Mouse (Mus musculus) midbrain, embryonic 10.5 days (tissue): ENCODE data around the gene Sos2. TPM values are rescaled to one million over a fixed set of nuclear protein-coding genes. Genes with fewer than 3 reads are reported as not detected.

ENCODE experiments used
- DNase-seq: peaks from one replicate; pipeline ENCODE4 v3.0.0-alpha.2; 2017; ENCODE audit warnings: low spot score
- H3K27ac ChIP-seq: fragments of 300-500 bp; sonication (generic); replicated peaks from 2 replicates; pipeline ENCODE4 v1.5.1; 2016; ENCODE audit warnings: mild to moderate bottlenecking
- H3K27me3 ChIP-seq: fragments of 300-500 bp; sonication (generic); 2 replicates; pipeline ENCODE4 v1.6.1; 2016; ENCODE audit warnings: low read depth, mild to moderate bottlenecking; ENCODE audit not compliant: poor library complexity, severe bottlenecking
- H3K36me3 ChIP-seq: fragments of 300-500 bp; sonication (generic); 2 replicates; pipeline ENCODE4 v1.6.1; 2016; ENCODE audit warnings: mild to moderate bottlenecking, moderate library complexity
- H3K4me1 ChIP-seq: fragments of 300-500 bp; sonication (generic); 2 replicates; pipeline ENCODE4 v1.6.1; 2016
- H3K4me3 ChIP-seq: fragments of 300-500 bp; sonication (generic); 2 replicates; pipeline ENCODE4 v1.5.1; 2016; ENCODE audit warnings: mild to moderate bottlenecking, moderate library complexity
- H3K9me3 ChIP-seq: fragments of 300-500 bp; sonication (generic); replicated peaks from 2 replicates; pipeline ENCODE4 v1.6.1; 2016; ENCODE audit warnings: mild to moderate bottlenecking
- WGBS: fragments of 180-500 bp; shearing (Covaris S2); methylation state at CpG from one replicate; pipeline ENCODE4 v1.1.7; 2016; 5-methylcytosine and 5-hydroxymethylcytosine counted together
- polyA plus RNA-seq: library from polyadenylated mRNA; unstranded; fragments of >200 nt; fragmentation: Nextera tagmentation; extraction: Ambion mirVana; gene quantifications from 2 replicates; pipeline ENCODE4 v1.2.1, GENCODE M21; 2016

Sos2 gene
- polyA plus RNA-seq, 1 experiment from 2014 or later, result 7.8 TPM

DNA sequence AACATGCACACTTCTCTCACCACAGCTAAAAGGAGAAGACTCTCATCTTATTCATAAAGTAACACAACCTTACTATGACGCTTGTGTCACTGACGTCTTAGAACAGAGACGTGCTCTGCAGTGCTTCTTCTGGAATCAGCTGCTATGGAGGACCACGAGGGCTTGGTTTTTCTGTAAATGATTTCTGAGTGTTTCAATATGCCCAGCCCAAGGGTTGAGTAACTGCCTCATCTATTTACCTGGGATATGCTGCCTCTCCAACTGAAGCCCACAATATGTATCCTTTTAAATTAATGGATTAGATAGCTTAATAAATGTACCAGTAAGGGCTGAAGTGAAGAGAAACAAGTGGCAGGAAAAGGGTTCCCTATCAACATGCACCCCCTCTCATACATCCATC is 9.1 kb upstream of the Sos2 start:
- Histone ChIP-seq H3K27me3 (no peaks in the 10 kb centered on the region), H3K9me3 (no peaks in the 10 kb centered on the region), H3K36me3 (peaks cover 6% of the 10 kb centered on the region), H3K4me1 (no peaks in the 10 kb centered on the region), H3K27ac (no peak overlapping the region), H3K4me3 (no peak overlapping the region)
- 93% methylated on average over 4 of the region's 4 CpGs for WGBS
- DNase-seq, result no peak

DNA sequence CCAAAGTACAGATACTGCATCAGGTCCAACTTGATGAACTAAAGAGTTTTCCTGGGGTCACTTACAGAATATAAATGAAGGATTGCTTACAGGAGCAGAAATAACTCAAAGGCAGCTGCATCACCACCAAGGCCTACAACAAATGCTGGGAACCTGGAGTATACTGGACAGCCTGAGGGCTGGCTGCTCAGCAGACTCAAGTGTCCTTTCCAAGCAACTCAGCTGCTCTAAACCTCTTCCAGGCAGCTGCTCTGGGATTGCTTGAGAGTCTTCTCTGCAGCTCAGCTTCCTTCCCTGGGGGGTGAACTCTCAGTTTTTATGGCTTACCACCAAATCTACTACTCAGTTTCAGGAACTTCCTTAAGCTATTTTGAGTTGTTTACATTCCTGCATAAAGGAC is 7.4 kb upstream of the Sos2 start:
- Histone ChIP-seq H3K36me3 (peaks cover 6% of the 10 kb centered on the region), H3K4me3 (no peak overlapping the region), H3K4me1 (no peaks in the 10 kb centered on the region), H3K27me3 (no peaks in the 10 kb centered on the region), H3K9me3 (no peaks in the 10 kb centered on the region), H3K27ac (no peak overlapping the region)
- DNase-seq, result no peak

DNA sequence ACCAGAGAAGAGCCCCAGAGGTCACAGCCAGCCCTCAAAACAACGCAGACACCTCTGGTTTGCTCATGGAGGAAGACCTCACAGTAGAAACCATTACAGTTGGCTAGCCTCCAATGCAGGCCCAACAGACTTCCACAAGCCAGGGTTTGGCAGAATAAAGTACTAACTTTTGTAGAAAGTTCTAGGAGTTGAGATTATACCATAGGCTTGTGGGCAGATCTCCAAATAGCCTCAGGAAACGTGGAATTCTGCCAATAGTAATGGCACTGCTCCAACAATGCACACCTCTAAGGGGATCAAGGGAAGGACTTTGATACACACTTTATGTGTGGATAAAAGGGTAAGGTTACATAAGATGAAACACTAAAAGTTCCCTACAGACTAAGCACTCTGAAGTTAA is 6.7 kb upstream of the Sos2 start:
- DNase-seq, result no peak
- Histone ChIP-seq H3K27ac (no peak overlapping the region), H3K36me3 (peaks cover under 1% of the 10 kb centered on the region; the same call in 1 of the 2 replicates), H3K4me3 (no peak overlapping the region), H3K4me1 (no peaks in the 10 kb centered on the region), H3K27me3 (peaks cover 4% of the 10 kb centered on the region), H3K9me3 (no peaks in the 10 kb centered on the region)
- 90% methylated on average over 2 of the region's 2 CpGs for WGBS

DNA sequence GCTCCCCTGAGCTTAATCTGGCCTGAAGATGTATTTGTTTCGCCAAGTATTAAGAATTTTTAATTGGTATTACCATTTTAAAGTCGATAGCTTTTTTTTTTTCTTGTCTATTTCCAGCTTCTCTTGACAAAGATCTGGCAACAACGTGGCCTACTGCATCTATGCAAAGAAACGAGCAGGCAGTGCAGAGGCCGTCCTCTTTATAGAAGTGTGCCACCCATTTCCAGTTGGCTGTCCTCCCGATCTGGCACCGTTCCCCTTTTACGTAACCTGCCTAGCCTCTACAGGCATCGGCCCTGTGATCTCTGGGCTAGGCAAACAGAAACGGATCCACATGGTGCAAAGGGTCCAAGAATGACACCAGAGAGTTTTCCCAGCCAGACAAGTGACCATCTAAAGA is 1.9 kb upstream of the Sos2 start:
- peaks cover 4% of the 10 kb centered on the region for H3K27me3 ChIP-seq
- H3K36me3 ChIP-seq, result no peaks in the 10 kb centered on the region
- no peak overlapping the region for H3K27ac ChIP-seq
- no peak for DNase-seq
- no peak overlapping the region for H3K4me3 ChIP-seq
- 63% methylated on average over 10 of the region's 10 CpGs for WGBS
- no peaks in the 10 kb centered on the region for H3K9me3 ChIP-seq
- peaks cover 19% of the 10 kb centered on the region for H3K4me1 ChIP-seq

GRCm38 (mm10) chr12:69682788-69683419 is 1.3 kb upstream of the Sos2 start:
- DNase-seq, result no peak
- H3K4me3 ChIP-seq, result peak overlapping the region; percentile 92; the same call in 1 of the 2 replicates

GRCm38 (mm10) chr12:69682065-69682787 is 574 bp upstream of the Sos2 start:
- H3K27ac ChIP-seq, result peak overlapping the region; percentile 96
- 3% methylated on average over 54 of the region's 54 CpGs for WGBS
- peaks cover 4% of the 10 kb centered on the region for H3K27me3 ChIP-seq
- no peaks in the 10 kb centered on the region for H3K9me3 ChIP-seq
- peak; percentile 88 for DNase-seq
- H3K4me3 ChIP-seq, result peak overlapping the region; percentile 92
- no peaks in the 10 kb centered on the region for H3K36me3 ChIP-seq
- H3K4me1 ChIP-seq, result peaks cover 19% of the 10 kb centered on the region

More at GRCm38 (mm10) chr12:69682788-69683419, 1.3 kb upstream of the Sos2 start:
- no peaks in the 10 kb centered on the region for H3K36me3 ChIP-seq
- peaks cover 19% of the 10 kb centered on the region for H3K4me1 ChIP-seq
- H3K27ac ChIP-seq, result no peak overlapping the region
- 52% methylated on average over 14 of the region's 14 CpGs for WGBS
- peaks cover 4% of the 10 kb centered on the region for H3K27me3 ChIP-seq
- H3K9me3 ChIP-seq, result no peaks in the 10 kb centered on the region

- 2% methylated on average over 56 of the region's 56 CpGs for WGBS
- H3K9me3 ChIP-seq, result no peaks in the 10 kb centered on the region
- peak overlapping the region; percentile 96 for H3K27ac ChIP-seq
- H3K27me3 ChIP-seq, result peaks cover 4% of the 10 kb centered on the region
- H3K4me3 ChIP-seq, result peak overlapping the region; percentile 92
- peak; percentile 66 for DNase-seq
- no peaks in the 10 kb centered on the region for H3K36me3 ChIP-seq
- peaks cover 19% of the 10 kb centered on the region for H3K4me1 ChIP-seq
Observed at GRCm38 (mm10) chr12:69680635-69681565, 752 bp downstream of the Sos2 start.

DNA sequence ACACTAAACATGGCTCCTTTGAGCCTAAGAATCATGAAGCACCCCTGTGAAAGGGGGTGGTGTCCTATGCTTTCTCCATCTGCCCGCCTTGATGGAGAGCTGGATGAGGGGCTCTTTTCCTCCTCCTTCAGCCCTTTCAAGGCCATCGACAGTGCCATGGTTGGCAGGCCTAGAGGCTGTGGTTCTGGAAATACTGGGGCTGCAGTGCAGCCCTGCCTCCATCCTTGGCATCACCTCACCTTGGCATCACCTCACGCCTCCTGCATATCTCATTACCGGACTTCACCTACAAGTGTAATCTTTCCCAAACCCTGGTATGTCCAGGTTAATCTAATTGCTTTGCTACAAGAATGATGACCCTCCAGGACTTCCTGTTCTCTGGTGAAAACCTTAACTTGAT is 5.5 kb downstream of the Sos2 start:
- H3K4me1 ChIP-seq, result peaks cover 17% of the 10 kb centered on the region
- DNase-seq, result no peak
- WGBS, result 94% methylated on average over 4 of the region's 4 CpGs
- H3K4me3 ChIP-seq, result no peak overlapping the region
- H3K27ac ChIP-seq, result no peak overlapping the region
- H3K9me3 ChIP-seq, result no peaks in the 10 kb centered on the region
- no peaks in the 10 kb centered on the region for H3K27me3 ChIP-seq
- peaks cover 5% of the 10 kb centered on the region; the same call in 1 of the 2 replicates for H3K36me3 ChIP-seq

DNA sequence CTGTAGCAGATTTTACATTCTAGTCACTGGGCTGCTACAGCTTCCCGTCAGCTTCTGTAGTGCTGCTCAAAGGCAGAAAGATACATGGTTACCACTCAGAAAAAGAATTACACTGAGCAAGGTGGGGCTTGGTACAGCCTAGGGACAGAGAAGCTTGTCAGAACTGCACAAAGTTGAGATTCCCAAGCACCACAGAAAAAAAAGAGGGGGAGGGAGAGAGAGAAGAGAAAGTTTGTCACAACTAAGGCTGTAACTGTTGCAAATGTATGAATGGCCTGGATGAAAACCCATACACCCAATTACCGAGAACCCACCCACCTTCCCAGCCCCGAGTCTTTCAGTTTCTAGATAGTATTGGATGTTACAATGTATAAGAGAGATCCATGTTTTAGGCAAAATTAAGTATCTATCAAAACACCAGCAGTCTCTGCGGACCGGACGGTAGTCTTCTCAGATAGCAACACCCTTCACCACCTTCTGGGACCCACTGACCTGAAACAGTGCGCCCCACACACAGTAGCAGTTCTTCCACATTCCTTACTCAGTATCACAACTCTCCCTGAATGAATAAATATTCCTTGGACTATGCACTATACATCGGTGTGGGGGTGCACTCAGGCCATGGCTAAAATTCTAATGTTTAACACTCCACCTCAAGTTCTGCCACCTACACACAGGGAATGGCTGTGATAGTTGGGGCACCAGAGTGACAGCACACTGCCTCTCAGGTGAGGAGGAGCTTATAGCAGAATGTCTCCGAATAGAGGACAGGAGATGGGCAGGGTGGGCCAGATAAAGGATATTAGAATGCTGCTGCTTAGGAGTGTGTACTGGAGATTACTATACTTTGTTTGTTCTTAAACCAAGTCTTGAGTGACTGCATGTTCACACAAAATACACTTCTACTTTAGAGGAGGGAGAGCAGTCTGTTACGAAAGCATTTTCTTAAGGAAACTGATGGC is 6.8 kb downstream of the Sos2 start:
- H3K4me3 ChIP-seq, result no peak overlapping the region
- no peak for DNase-seq
- H3K9me3 ChIP-seq, result no peaks in the 10 kb centered on the region
- H3K4me1 ChIP-seq, result peaks cover 7% of the 10 kb centered on the region
- no peaks in the 10 kb centered on the region for H3K27me3 ChIP-seq
- H3K27ac ChIP-seq, result no peak overlapping the region
- peaks cover 8% of the 10 kb centered on the region; the same call in 1 of the 2 replicates for H3K36me3 ChIP-seq
- 91% methylated on average over 10 of the region's 10 CpGs for WGBS

DNA sequence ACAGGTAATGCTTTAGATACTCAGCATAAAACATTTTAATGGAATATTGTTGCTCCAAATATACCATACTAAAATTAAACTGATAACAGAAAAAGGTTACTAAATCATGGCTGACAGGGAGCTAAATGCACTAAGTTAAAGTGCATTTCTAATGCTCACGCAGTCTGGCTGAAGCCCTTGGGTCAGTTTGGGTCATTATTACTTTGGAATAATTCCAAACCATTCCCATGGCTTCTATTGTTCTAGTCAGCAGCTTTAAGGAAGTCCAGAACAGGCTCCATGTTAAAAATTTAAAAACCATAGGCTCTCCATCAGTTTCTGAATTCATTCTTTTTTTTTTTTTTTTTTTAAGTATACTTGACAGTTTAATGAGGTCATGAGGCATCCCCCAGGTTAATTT is 7.5 kb downstream of the Sos2 start:
- Histone ChIP-seq H3K9me3 (no peaks in the 10 kb centered on the region), H3K4me3 (no peak overlapping the region), H3K27me3 (no peaks in the 10 kb centered on the region), H3K4me1 (peaks cover 4% of the 10 kb centered on the region; the same call in 1 of the 2 replicates), H3K27ac (no peak overlapping the region), H3K36me3 (peaks cover 8% of the 10 kb centered on the region; the same call in 1 of the 2 replicates)
- DNase-seq, result no peak
- WGBS, result 87% methylated on average over 1 of the region's 1 CpGs

- Histone ChIP-seq H3K36me3 (peaks cover 30% of the 10 kb centered on the region), H3K27ac (no peak overlapping the region), H3K4me3 (no peak overlapping the region), H3K4me1 (no peaks in the 10 kb centered on the region), H3K9me3 (peaks cover 18% of the 10 kb centered on the region; the same call in 1 of the 2 replicates), H3K27me3 (no peaks in the 10 kb centered on the region)
- DNase-seq, result no peak
- 97% methylated on average over 5 of the region's 5 CpGs for WGBS
Observed at GRCm38 (mm10) chr12:69666721-69667120, 14.9 kb downstream of the Sos2 start.

GRCm38 (mm10) chr12:69661658-69662057 is 20.0 kb downstream of the Sos2 start:
- no peak for DNase-seq
- Histone ChIP-seq H3K9me3 (peaks cover 20% of the 10 kb centered on the region; the same call in 1 of the 2 replicates), H3K36me3 (peaks cover 33% of the 10 kb centered on the region), H3K4me3 (no peak overlapping the region), H3K27ac (no peak overlapping the region), H3K27me3 (no peaks in the 10 kb centered on the region), H3K4me1 (no peaks in the 10 kb centered on the region)
- WGBS, result 93% methylated on average over 5 of the region's 5 CpGs
